Mouse (Mus musculus): ENCODE measurements around the gene Ap1b1. TPM values are rescaled to one million over a fixed set of nuclear protein-coding genes. Genes with fewer than 3 reads are reported as not detected.

Ap1b1 gene
- total RNA-seq (2021) = 10 to 100 TPM; 54.3 to 73.9 TPM
- long read RNA-seq, experiment 1, full-length matches to known transcripts = 23 of 60 reads
- long read RNA-seq, experiment 1, partial matches to known transcripts = 34 of 60 reads
- long read RNA-seq, experiment 1, other reads (novel, unspliced or antisense) = 3 of 60 reads
- long read RNA-seq, experiment 2, full-length matches to known transcripts = 22 of 110 reads
- long read RNA-seq, experiment 2, partial matches to known transcripts = 82 of 110 reads
- long read RNA-seq, experiment 2, other reads (novel, unspliced or antisense) = 6 of 110 reads

DNA sequence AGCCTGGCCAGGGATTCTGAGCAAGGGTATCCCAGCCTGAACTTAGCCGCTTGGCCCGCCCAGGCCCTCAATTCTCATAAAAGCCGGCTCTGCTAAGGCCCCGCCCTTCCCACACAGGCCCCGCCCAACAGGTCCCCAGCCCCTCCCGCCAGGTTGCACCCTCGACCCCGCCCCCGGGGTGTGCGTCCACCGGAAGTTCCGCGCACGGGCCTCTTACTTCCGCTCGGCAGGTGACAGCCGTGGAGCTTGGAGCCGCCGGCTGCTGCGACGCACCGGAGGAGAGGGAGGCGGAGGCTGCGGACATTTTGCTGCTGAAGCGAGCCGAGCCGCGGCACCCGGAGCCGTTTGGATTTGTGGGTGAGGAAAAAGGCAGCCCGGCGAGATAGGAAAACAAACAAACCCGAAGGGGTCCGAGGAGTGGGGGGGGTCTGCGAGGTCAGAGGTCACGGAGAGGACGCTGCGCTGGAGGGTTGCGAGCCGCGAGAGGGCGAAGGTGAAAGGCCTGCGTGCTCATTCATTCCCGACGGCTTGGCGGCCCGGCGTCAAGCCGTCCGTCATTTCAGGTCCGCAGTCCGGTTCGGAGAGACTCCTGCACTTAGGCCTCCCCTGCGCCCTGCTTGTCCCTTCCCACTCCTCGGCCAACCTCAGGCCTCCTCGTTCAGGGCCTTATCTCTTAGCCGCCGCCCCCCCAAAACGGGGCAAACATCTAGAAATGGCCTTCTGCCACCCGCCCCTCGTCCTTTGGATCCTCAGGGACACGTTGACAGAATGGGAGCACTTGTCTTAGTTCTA, at the start of gene Ap1b1:
Ap1b1 (plus strand) TSS at position 130 of the 792 bp plus-strand sequence.
- DNase-seq (ENCODE audit: low spot score in 2 of 2) = peak; percentile 91 to 92

DNA sequence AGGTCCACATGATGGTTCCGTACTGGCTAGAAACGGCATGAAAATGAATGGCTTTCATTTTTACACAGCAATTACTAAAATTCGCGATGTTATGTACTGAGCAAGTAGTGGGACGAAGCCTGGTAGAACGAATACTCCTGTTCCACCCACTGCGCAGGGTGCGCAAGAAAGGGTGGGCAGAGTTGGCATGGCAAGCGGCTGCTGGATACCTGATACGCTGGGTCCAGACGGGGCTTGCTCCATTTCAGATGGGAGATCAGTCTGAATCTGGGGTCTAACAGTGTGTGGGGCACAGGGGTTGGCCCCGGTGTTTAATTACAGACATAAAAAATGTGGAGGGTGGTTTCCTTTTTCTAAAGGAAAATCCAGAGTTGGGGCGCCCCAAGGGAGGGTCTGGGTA, 40.1 kb upstream of the Ap1b1 start:
- no peak for DNase-seq (ENCODE audit: low spot score in 2 of 2)

DNA sequence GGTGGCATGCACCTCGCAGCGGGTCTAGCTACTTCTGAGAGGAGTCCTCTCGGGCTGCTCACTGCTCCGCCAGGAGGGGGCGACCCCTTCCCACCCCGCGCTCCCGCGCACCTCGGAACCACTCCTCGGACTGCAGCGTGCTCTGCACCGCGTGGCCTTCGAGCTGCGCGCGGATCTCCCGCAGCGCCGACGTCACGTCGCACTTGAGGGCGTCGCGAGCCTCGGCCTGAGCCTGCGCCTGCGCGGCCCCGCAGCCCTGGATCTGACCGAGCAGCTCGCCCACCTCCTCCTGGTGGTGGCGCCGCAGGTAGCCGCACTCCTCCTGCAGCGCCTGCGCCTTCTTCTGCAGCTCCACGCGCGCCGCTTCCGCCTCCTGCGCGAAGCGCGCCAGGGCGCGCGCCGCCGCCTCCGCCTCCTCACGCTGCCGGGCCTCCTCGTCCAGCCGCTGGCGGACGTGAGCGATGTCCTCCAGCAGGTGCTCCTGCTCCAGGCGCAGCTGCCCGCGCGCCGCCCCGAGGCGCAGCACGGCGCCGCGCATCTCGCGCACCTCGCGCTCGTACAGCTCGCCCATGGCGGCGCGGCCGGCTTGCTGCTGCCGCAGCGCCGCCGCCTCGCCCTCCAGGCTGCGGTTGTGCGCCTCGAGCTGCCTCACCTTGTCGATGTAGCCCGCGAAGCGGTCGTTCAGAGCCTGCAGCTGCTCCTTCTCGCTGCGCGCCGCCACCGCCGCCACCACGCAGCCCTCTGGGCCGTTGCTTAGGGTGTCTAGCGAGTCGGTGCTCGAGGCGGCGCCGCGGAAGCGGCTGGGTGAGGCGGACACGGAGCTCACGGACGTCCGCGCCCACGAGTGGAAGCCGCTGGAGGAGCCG, 39.4 kb upstream of the Ap1b1 start:
- peak; percentile 33 to 36 for DNase-seq (ENCODE audit: low spot score in 2 of 2)

DNA sequence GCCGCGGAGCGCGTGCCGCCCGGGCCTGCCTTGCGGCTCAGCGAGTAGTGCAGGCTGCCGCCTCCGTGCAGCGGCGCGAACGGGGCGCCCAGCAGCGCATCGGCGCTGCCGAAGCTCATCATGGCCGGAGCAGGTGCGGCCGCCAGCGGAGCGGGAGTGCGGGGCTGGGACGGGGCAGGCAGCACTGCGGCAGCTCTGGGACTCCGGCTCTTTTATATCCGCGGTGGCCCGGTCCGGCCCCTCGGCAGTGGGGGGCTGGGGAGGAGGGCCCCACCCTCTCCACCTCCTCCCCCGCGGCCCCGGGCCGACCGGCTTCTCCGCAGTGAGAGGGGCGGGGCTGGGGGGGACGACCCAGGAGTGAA, 38.8 kb upstream of the Ap1b1 start, which contains the start of gene Nefh:
Nefh (minus strand) TSS at position 252 of the 362 bp plus-strand sequence.
- DNase-seq (ENCODE audit: low spot score in 2 of 2) = peak; percentile 9 to 23

DNA sequence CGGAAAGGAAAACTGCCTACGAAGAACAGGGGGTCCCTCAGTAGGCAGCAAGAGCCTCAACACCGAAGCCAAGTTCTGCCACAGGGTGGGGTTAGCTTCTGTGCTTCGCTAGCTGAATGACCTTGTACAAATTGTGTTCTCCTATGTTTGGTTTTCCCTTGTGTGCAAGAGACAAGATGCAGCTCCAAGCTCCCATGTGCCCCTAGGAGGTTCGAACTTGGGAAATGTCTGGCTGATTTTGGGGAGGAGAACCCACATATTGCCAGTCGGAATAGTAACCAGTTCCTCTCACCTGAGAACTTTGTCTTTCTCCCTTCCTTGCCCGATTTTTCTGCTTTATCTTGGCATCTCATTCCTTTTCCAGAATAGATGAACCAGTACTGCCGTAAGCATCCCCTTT, 37.8 kb upstream of the Ap1b1 start:
- no peak for DNase-seq (ENCODE audit: low spot score in 2 of 2)

DNA sequence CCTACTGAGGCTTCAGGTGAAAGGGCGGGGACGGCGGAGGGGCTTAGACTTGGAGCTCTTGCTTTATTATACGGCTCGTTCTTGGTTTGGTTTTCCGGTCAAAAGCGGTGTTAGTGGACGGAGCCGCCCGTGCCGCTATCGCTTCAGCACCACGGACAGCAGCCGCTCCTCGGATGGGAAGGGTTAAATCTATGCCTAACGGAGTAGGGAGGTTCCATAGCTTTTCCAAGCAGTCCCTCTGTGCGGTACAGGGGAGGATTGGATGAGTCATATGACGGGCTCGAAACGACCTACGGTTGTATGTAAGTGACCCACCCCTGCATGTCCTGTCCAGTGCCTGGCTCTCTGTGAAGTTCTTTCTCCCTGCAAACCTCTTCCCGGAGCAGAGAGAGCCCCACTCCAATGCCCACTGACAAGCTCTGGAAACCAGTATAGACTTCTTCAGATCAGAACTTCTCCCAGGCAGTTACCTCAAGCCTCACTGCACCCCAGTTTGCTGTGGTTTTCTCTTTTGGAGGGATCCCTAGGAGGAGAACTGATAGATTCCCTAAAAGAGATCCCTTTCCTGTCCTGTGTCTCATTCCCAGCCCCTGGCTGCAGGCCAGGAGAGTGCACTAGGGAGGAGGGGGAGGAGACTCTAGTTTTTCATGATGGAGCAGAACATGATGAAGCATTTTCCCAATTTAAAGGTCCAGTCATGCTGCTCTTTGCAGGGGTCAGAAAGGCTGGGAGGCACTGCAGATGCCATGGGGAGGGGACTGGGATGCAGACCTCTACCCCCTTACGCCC, 37.2 kb upstream of the Ap1b1 start:
- DNase-seq (ENCODE audit: low spot score in 2 of 2) = peak; percentile 42 to 51

DNA sequence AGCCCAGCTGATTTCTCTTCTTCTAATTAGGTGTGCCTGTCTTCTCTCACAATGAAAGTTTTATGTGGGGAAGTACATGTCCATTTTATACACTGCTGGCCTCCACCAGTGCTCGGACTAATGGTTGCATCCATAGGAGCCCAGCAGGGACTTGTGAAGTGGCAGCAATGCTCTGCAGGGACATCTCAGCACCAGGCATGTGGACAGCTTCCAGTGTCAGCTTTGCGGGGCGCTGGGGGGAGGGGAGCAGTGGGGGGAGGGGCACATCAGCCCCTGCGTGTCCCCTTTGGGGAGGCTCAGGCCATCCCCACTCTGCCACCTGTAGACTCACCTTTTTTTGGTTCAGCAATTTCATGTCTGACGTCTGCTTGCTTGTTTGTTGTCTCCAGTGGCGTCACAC, 33.2 kb upstream of the Ap1b1 start:
- DNase-seq (ENCODE audit: low spot score in 2 of 2) = no peak

DNA sequence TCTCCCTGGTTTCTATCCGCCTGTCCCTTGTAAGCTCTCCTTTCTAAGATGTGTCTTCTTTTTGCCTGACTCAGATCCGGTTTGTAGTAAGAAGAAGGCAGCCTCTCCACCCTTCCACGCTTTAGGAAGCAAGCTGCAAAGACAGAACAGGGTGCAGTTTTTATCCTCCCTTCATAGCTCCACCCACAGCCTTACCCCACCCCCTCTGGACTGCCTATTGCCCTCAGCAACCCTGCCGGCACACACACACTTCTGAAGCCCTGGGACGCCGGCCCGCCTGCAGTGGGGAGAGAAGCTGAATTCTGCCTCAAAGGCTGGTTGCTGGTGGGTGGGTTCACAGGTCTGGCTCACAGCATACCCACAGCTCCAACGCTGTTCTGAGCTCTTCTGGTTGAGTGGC, 32.7 kb upstream of the Ap1b1 start:
- no peak for DNase-seq (ENCODE audit: low spot score in 2 of 2)

DNA sequence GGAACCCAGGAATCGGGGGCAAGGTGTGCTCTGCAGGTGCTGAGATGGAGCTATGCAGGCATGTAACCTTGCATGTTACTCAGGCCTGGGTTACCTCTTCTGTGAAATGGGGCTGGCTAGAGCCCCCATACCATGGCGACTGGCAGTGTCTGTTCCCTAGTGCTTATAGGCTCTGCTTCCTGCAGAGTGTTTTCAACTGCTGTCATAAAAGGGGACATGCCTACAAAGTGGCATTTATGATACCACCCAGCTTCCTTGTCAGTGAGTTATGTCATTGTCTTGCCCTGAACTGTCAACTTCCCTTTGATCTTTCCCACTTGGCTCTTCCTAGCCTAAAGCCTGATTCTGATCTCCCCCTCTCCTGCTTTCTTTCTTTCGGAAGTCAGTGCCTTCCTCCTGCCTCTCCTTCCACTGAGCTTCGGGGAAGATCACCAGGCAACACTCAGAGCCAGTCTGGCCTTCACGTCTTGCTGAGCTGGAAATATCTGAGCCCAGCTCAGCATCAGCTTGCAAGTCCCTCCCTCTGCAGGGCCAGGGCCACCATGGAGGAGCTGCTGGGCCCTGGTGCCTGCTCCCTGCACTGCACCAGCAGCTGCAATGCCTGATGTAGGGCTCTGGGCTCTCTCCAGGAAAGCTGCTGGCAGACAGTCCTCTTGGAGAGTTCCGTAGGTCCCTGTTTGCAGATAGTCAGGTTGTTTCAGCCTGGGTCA, 23.4 kb upstream of the Ap1b1 start:
- no peak for DNase-seq (ENCODE audit: low spot score in 2 of 2)

DNA sequence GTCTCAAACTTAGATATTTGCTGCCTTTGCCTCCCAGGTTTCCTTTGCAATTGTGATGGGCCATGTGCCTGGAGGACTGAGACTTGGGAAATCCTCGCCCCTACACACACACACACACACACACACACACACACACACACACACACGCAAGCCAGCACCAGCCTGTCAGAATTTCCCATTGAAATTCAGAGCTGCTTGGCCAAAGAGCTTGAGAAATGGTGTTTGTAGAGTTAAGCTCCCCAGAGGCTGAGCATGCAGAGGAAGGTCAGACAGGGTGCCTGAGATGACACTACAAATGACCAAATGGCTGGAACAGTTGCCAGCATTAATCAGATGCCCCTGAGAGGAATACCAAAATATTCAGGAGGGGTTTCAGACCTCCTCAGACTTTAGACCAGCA, 20.3 kb upstream of the Ap1b1 start:
- no peak for DNase-seq (ENCODE audit: low spot score in 2 of 2)

DNA sequence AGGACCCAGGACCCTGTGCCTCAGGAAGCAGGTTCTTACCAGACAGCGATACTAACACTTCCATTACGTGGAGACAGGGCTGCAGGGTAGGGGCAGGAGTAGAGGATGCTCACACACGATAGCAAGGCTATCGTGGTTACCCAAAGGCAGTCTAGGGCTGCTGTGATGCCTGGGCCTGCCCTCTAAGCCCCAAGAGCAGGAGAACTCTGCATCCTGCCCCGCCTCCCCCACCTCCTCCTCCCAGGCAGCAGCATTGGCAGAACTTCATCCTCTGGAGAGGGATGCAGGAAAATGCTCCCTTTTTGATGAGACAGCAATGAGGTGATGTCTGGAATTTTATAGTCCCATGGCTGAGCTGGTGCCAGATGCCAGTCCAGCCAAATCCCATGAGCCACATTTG, 19.7 kb upstream of the Ap1b1 start:
- DNase-seq (ENCODE audit: low spot score in 2 of 2) = no peak

DNA sequence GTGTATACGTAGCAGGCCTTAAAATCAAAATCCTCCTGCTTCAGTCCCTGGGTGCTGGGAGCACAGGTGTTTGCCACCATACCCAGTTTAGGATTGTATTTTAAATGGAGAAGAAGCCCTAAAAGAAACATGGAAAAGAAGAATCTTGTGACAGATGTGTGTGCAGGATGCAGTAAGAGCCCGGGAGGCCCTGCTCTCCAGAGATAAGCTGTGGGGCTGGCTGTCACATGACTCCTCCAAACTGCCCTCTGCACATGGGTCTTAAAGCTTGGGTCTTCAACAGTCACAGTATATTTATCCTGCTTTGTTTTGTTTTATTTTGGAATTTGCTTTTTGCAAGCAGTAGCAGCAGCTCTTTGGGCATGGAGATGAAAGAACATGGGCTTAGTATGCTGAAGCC, 19.1 kb upstream of the Ap1b1 start:
- no peak for DNase-seq (ENCODE audit: low spot score in 2 of 2)

DNA sequence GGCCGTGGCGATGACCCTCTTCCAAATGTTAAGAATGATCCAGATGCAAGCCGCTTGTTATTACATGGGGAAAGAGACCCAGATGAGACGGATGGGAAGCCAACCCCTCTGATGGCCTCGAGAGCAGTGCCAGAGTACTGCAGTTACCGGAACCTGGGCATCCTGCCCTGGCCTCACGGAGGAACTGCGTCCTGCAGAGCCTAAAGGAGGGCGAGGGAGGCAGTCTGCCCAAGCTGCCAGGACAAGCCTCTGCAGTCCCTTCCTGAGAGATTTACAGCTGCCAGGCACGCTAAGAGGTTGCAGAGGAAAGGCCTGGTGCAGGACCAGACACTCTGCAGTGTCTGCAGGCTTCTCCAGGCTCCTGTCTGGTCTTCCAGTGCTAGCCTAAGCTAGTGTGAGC, 18.2 kb upstream of the Ap1b1 start:
- DNase-seq (ENCODE audit: low spot score in 2 of 2) = no peak

DNA sequence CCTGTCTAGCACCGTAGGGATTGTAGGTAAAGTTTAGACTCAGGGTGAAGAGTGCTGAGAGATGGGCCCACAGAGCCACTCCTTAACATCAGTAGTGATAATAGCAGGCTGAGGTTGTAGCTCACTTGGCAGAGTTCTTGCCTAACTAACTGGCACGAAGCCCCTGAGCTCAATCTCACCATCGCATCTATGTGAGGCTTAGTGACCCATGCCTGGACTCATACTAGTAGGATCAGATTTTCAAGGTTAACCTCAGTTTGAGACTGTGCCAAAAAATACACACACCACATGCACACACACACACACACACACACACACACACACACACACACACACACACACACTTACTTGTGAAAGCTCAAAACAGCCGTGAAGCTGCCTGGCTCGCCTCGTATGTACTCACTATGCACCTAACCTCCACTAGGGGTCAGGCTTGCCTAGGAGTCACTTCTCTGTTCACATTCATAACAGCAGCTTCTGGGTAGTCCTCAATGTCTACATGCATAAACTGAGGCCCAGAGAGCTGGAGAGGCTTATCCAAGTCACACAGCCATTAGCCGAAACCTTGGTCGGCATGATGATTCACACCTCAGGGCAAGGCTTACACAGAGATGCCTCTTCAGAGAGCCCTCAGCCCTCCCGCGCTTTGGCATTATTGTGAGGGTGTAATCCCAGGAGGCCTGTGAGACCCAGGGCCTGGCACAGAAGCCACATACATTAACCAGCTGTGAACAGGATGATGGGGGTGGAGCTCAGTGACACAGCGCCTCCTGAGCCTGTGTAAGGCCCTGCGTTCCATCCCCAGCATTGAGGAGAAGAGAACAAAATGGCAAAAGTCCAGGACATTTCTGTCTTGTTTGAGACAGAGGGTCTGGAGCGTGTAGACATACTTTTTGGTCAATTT, 13.4 kb upstream of the Ap1b1 start:
- DNase-seq (ENCODE audit: low spot score in 2 of 2) = peak; percentile 22 to 39

DNA sequence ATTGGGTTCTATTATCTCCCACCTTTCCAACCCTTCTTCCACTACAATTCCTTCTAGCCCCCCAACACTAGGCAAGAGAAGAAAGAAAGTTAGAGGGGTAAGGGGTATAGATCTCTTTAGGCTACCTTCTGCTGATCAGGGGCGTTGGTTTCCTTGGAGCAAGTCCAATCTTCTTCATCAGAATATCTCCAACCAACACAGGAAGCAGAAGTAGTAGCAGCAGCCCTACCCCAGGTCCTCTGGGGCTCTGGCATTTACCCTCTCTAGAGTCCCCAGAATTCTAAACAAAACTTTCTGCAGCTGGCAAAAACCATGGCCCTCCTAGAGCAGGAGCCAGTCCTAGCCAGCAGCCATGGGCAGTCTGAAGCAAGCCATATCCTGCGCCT, 12.8 kb upstream of the Ap1b1 start:
- DNase-seq (ENCODE audit: low spot score in 2 of 2) = no peak

DNA sequence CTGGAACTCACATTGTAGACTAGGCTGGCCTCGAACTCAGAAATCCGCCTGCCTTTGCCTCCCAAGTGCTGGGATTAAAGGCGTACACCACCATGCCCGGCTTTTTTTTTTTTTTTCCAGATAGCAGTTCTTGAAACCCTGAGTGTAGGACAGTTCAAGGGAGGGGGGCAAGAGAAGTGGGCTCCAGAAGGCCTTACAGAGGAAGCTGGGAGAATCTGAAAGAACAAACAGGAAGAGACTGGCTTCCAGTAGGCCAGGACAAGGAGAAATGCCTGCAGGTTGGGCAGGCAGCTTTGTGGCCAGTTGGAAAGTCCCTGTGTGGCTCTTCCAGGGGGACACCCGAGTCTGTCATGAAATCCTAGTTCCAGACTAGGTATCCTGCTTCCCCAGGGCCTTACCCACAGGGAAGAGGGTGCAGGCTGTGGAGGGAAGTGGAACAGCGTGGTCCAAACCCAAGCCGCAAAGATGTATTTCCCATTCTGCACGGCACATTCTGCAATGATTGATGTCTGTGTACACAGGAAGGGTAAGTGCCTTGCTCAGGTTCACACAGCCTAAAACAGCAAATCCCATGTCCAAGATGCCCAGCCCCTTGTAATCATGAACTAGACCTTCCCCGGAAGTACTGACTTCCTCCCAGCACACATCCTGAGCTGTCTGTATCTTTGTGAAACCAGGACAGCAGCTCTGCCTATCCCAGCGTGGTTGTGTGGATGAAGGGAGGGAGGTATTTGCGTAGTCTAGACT, 12.1 kb upstream of the Ap1b1 start:
- DNase-seq (ENCODE audit: low spot score in 2 of 2) = no peak

DNA sequence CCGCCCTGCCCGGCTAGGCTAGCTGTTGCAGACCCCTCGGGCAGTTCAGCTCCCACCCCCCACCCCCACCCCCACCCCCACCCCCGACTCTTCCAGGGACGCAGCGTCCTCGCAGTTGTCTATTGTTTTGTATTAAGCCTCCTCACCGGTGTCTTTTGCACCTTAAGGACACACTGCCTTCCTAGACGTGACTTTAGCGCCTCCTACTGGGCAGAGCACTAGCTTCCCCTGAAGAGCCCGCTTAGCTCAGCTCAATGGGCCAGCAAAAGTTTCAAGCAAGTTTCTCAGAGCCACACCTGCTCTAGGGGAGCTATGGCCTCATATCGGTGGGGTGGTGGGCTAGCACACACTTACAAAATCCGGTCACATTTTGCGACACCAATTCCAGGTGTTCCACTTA, 11.0 kb upstream of the Ap1b1 start:
- DNase-seq (ENCODE audit: low spot score in 2 of 2) = peak; percentile 71 to 75

DNA sequence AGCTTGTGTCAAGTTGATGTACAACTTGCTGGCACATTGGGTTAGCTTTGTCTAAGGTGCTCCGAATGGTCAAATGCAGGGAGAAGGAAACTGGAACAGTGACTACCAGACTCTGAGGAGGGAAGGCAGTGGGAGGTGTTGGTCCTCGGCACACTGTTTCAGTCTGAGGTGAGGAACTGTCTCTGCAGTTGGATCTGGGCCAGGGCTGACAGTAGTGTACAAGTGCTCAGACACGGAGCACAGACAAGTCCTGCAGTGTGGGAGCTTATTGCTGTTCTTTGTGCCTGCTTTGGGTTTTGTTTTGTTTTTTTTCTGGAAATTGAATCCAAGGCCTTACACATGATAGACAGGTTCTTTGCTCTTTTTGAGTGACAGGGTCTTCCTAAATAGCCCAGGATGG, 3.6 kb upstream of the Ap1b1 start:
- DNase-seq (ENCODE audit: low spot score in 2 of 2) = no peak

DNA sequence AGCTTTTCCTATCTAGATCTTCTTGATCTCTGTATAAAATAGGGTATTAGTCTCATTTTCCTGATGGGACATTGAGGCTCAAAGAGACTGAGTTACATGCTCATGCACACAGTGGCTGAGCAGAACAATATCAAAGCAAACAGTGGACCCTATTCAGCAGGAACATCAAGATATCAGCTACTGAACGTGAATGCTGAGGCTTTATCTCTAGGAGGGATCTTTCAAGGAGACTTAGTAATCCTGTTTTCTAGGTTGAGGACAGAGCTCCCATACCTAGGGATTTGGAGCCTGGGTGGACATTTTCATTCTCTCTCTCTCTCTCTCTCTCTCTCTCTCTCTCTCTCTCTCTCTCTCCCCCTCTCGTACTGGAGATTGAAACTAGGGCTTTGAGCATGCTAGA, 3.1 kb upstream of the Ap1b1 start:
- DNase-seq (ENCODE audit: low spot score in 2 of 2) = no peak

All from adrenal gland, adult 18-20 months (tissue).